Mouse (Mus musculus) cortical plate, adult 2 months (tissue): ENCODE measurements around the gene Hoxd4.

Experiments used
- CTCF ChIP-seq: fragments of 200-500 bp; IDR thresholded peaks from 2 replicates; pipeline ENCODE4 v1.5.1; 2011; ENCODE audit warnings: mild to moderate bottlenecking, control low read depth, low read length; ENCODE audit not compliant: insufficient read depth; ENCODE audit errors: extremely low read depth
- POLR2A ChIP-seq: fragments of 200-500 bp; IDR thresholded peaks from 2 replicates; pipeline ENCODE4 v1.6.1; 2011; ENCODE audit warnings: mild to moderate bottlenecking, low read length, control low read depth; ENCODE audit not compliant: insufficient read depth; ENCODE audit errors: extremely low read depth

DNA sequence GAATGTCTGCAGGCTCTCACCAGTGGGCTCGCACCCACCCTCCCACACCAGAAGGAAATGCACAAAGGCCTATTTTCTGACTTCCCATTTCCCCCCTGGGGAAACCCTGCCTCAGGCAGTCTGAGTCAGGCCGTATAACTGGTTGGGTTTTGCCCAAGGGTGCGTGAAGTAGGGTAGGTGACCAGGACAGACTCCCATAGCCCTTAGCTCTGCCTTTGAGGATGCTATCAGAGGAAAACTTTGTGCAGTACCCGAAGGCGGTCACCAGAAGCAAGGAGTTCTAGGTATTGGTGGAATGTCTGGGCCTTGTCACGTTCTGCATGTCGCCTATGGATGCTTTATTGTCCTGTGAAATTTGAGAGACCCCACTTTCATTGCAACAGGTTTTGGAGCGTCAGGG, 11.2 kb downstream of the Hoxd4 start:
- no peak for TF ChIP-seq CTCF
- TF ChIP-seq POLR2A = no peak
